Mouse (Mus musculus) right cerebral cortex, postnatal 4 days (tissue): ENCODE results near the gene Ttbk2.

ENCODE experiments used
- DNase-seq: peaks from one replicate; pipeline ENCODE4 v3.0.0-alpha.2; 2022

Gene Ttbk2

GRCm38 (mm10) chr2:120731877-120732530 is 118.4 kb downstream of the Ttbk2 start:
- DNase-seq = no peak

GRCm38 (mm10) chr2:120731167-120731862 is 119.1 kb downstream of the Ttbk2 start:
- peak; percentile 91 for DNase-seq

- DNase-seq = peak; percentile 40
These were observed 119.7 kb downstream of the Ttbk2 start for GRCm38 (mm10) chr2:120730639-120731166.

- DNase-seq = peak; percentile 18
These were observed 120.4 kb downstream of the Ttbk2 start for GRCm38 (mm10) chr2:120729775-120730585.

GRCm38 (mm10) chr2:120724176-120724575 is 126.2 kb downstream of the Ttbk2 start:
- DNase-seq = no peak

- no peak for DNase-seq
These were observed 126.8 kb downstream of the Ttbk2 start for GRCm38 (mm10) chr2:120723621-120724020.

- DNase-seq = no peak
These were observed 127.9 kb downstream of the Ttbk2 start for GRCm38 (mm10) chr2:120722491-120722890.

- DNase-seq = no peak
These were observed 128.5 kb downstream of the Ttbk2 start for GRCm38 (mm10) chr2:120721911-120722310.

GRCm38 (mm10) chr2:120720821-120721220 is 129.6 kb downstream of the Ttbk2 start:
- no peak for DNase-seq

GRCm38 (mm10) chr2:120718496-120718895 is 131.9 kb downstream of the Ttbk2 start:
- no peak for DNase-seq

GRCm38 (mm10) chr2:120713441-120713840 is 137.0 kb downstream of the Ttbk2 start:
- DNase-seq = no peak

GRCm38 (mm10) chr2:120710948-120711347 is 139.5 kb downstream of the Ttbk2 start:
- DNase-seq = no peak

- no peak for DNase-seq
These were observed 140.2 kb downstream of the Ttbk2 start for GRCm38 (mm10) chr2:120710154-120710553.

- no peak for DNase-seq
These were observed 143.4 kb downstream of the Ttbk2 start for GRCm38 (mm10) chr2:120707041-120707440.

GRCm38 (mm10) chr2:120702675-120703074 is 147.7 kb downstream of the Ttbk2 start:
- no peak for DNase-seq

- no peak for DNase-seq
These were observed 150.0 kb downstream of the Ttbk2 start for GRCm38 (mm10) chr2:120700379-120700885.

- DNase-seq = no peak
These were observed 152.6 kb downstream of the Ttbk2 start for GRCm38 (mm10) chr2:120697767-120698166.
